Mouse (Mus musculus): Measurements from ENCODE around the gene Gpn3.
A peak's percentile ranks its signal among the peaks of the same experiment; 100 is the strongest.

Gpn3 gene

DNA sequence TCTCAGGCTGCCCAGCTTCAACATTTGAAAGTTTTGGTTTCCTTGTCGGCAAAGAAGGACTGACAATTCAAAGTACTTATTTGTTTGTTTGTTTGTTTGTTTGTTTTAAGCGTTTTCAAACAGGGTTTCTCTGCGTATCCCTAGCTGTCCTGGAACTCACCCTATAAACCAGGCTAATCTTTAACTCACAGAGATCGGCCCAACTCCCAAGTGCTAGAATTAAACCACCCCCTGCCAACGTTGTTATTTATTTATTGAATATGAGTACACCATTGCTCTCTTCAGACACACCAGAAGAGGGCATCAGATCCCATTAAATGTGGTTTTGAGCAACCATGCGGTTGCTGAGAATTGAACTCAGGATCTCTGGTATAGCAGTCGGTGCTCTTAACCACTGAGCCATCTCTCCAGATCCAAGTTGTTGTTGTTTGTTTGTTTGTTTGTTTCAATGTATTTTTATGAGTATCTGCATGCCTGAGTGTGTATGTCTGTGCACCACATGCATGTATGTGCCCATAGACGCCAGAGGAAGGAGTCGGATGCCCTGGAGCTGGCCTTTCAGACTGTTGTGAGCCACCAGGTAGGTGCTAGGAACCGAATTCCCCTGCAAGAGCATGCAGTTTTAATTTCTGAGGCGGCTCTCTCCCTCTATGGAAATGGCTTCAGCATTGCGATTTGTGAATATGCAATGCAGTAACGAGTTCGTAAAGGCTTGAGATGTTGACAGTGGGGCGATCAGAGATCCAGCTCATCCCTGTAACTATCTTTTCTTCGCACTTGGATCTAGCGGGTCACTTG lies 49.8 kb downstream of the Gpn3 start, which contains the start of gene Anapc7:
Gene Anapc7 (plus strand): TSS at position 423 of the 798 bp plus-strand sequence.
- no peak for DNase-seq (ENCODE audit: extremely low spot score, low read depth, low spot score)

DNA sequence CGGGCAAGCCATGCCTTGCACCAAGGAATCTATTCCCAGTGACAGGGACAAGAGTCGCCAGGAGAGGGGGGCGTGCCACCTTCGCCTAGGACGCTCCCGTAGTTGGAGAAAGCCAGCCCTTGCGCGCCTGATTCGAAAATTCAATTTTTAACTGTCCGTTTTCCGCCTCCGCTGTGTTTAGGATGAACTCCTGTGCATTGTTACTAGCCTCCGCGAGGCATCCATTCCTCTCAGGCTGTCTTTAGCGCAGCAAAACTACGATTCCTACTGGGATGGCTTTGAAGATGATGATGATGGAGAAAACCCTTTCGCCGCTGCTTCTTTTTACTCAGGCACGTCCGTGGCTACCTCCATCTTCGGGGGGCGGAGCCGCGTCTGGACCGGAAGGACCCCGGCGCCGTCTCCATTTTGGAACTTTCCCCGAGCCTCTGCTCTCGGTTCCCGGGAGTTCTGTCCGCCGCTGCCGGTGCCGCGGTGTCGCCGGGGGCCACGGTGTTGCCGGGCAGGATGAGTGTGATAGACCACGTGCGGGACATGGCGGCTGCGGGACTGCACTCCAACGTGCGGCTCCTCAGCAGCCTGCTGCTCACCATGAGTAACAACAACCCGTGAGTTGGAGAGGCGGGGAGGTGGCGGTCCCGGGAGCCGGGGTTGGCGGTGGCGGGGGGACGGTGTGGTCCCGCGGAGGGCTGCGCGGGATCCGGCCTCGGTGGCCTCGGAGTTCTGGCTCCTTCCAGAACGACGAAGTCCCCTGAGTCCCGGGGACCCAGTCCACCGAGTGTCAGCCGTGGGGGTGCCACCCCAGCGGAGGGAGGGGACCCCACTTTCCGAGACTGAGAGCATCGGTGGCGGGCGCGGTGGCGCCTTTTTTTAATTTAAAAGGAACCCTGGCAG lies 50.6 kb downstream of the Gpn3 start:
- DNase-seq (ENCODE audit: extremely low spot score, low read depth, low spot score), result peak; percentile 86

DNA sequence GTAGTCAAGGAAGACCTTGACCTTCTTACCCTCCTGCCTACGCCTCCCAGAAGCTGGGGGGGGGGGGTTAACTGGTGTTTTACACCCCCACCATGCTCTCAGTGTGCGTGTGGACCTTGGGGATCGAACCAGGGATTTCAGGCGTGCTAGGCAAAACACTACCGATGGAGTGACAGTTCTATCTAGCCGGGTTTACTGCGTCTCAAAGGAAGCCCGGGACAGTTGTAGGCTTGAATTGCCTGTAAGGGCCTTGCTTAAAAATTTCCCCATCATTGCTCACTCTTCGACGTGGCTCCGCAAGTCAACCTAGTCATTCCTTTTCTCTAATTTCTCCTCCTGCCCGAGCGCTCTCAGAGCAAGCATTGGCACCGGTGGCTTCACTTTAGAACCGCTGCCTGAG lies 51.4 kb downstream of the Gpn3 start:
- no peak for DNase-seq (ENCODE audit: extremely low spot score, low read depth, low spot score)

DNA sequence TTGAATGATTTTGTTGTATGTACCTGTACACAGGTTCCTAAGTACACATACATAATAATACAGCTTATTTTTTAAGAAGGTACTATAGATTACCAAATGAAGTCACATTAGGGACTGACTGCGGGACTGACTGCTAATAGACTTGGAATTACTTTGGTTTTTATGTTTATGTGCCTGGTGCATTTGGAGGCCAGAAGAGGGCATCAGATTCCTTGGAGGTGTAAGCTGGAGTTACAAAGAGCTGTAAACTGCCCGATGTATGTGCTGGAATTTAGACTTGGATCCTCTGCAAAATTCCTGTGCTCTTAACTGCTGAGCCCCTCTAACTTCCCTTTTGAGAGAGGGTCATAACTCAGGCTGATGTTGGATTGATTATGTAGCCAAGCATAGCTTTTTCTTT lies 53.9 kb downstream of the Gpn3 start:
- DNase-seq (ENCODE audit: extremely low spot score, low read depth, low spot score), result no peak

DNA sequence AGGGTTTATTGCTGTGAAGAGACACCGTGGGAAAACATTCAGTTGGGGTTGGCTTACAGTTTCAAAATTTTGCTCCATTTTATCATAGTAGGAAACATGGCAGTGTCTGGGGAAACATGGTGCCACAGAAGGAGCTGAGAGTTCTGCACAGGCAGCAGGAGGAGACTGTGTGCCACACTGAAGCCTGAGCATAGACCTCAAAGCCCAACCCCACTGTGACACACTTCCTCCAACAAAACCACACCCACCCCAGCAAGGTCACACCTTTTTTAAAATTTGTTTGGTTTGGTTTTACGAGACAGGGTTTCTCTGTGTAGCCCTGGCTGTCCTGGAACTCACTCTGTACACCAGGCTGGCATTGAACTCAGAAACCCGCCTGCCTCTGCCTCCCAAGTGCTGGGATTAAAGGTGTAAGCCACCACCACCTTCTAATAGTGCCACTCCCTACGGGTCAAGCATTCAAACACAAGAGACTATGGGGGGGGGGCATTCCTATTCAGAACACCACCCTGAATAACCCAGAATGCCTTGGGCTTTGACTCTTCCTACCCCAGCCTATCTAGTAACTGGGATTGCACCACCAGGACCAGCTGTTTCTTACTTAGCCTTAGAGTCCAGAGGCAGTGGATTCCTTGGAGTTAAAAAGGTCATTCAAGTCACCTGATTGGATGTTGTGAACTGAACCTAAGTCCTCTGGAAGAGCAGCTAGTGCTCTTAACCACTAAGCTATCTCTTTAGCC lies 58.5 kb downstream of the Gpn3 start:
- no peak for DNase-seq (ENCODE audit: extremely low spot score, low read depth, low spot score)

DNA sequence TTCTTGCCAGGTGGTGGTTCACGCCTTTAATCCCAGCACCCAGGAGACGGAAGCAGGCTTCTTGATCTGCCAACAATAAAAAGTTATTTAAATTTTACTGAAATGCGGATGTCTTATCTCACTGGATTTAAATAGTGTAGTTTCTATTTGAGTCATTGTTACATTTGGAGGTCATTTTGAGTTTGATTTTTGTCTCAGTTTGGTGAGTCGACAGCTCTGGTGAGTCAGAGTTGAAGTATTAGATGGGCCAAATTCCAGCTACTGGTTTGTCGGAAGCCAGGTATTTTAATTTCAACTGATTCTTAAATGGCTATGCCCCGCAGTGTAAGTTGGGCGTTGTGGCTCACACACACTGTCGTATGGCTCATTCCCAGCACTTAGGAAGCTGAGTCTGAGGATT lies 59.5 kb downstream of the Gpn3 start:
- no peak for DNase-seq (ENCODE audit: extremely low spot score, low read depth, low spot score)
